Mouse (Mus musculus) cerebellum, adult 2 months (tissue): ENCODE measurements around the gene Rcl1. TPM values are rescaled to one million over a fixed set of nuclear protein-coding genes. Genes with fewer than 3 reads are reported as not detected.

ENCODE experiments used
- DNase-seq, 2 experiments: peaks; one replicate each; pipeline ENCODE4 v3.0.0; 2021
- H3K27ac ChIP-seq: fragments of 200-500 bp; 2 replicates; pipeline ENCODE4 v1.5.1; 2012; ENCODE audit warnings: low read length, control low read depth, inconsistent platforms; ENCODE audit not compliant: insufficient read depth
- H3K27me3 ChIP-seq: fragments of 200-500 bp; 2 replicates; pipeline ENCODE4 v1.6.1; 2012; ENCODE audit warnings: inconsistent platforms, mild to moderate bottlenecking, low read length, moderate library complexity; ENCODE audit not compliant: control insufficient read depth, insufficient read depth
- H3K4me1 ChIP-seq: fragments of 200-500 bp; 2 replicates; pipeline ENCODE4 v1.6.1; 2011; ENCODE audit warnings: low read length; ENCODE audit not compliant: control insufficient read depth, insufficient read depth
- H3K4me3 ChIP-seq: fragments of 200-500 bp; replicated peaks from 2 replicates; pipeline ENCODE3; 2011; ENCODE audit warnings: mild to moderate bottlenecking, low read depth, low read length, control low read depth; ENCODE audit not compliant: insufficient read depth
- CTCF ChIP-seq: fragments of 200-500 bp; IDR thresholded peaks from 2 replicates; pipeline ENCODE4 v1.5.1; 2011; ENCODE audit warnings: low read depth, mild to moderate bottlenecking, control low read depth, low read length, moderate library complexity, borderline replicate concordance; ENCODE audit not compliant: insufficient read depth
- POLR2A ChIP-seq: fragments of 200-500 bp; IDR thresholded peaks from 2 replicates; pipeline ENCODE4 v1.6.1; 2011; ENCODE audit warnings: low read length, control low read depth, borderline replicate concordance; ENCODE audit not compliant: insufficient read depth
- WGBS: fragments of 180-500 bp; shearing (Covaris S2); methylation state at CpG from one replicate; pipeline ENCODE4 v1.1.7; 2018; 5-methylcytosine and 5-hydroxymethylcytosine counted together
- polyA plus RNA-seq: library from polyadenylated mRNA; depleted of rRNA; stranded (reverse); fragments of >200 nt; gene quantifications from 2 replicates; pipeline ENCODE4 v1.2.3, GENCODE M21; 2012; rRNA removed

Gene Rcl1
- polyA plus RNA-seq, 1 experiment: 19.6 TPM

DNA sequence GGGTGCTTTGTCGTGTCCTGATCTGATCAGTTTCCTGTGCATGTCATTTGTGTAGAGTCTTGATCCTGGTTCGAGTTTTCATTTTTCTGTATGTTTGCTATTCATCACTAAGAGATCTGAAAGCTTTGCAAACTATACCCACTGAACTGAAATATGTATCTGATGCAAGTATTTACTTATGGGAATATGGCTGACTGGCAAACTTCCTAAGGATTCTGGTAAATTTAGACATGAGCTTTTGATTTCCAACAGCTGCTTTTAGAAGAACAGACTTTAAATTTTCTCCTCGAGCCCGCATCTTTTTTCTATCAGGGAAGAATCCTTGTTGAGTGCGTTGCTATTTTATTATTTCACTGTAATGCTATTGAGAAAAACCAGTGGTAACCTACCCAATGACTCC lies 81.0 kb downstream of the Rcl1 start:
- H3K4me3 ChIP-seq: no peak overlapping the region
- no peaks in the 10 kb centered on the region for H3K27me3 ChIP-seq
- no peak for DNase-seq
- WGBS: 88% methylated on average over 5 of the region's 5 CpGs
- TF ChIP-seq CTCF: no peak
- TF ChIP-seq POLR2A: no peak
- no peak overlapping the region for H3K27ac ChIP-seq
- no peaks in the 10 kb centered on the region for H3K4me1 ChIP-seq

DNA sequence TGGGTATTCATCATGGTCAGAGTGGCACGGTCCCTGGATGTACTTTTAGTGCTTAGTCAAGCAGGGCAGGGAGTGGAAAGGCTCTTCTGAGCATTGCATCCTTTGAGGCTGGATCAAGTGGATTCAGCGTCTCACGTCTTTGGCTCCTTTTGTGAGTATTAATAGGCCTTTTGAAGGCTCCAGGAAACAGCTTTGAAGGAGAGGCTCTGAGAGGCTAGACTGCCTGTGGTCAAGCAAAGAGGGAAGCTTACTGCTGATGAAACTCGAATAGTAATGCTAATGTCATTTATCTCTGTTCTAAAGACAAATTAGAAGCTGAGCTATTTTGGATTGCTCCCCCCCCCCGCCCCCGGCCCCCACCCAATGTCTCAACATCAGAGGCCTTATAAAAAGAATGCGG lies 83.9 kb downstream of the Rcl1 start:
- Histone ChIP-seq H3K4me1 (no peaks in the 10 kb centered on the region), H3K27ac (no peak overlapping the region), H3K4me3 (no peak overlapping the region), H3K27me3 (no peaks in the 10 kb centered on the region)
- DNase-seq: no peak
- 37% methylated on average over 7 of the region's 7 CpGs for WGBS
- TF ChIP-seq CTCF (no peak), POLR2A (no peak)

- no peaks in the 10 kb centered on the region for H3K27me3 ChIP-seq
- H3K27ac ChIP-seq: no peak overlapping the region
- no peak for DNase-seq
- H3K4me1 ChIP-seq: no peaks in the 10 kb centered on the region
- 75% methylated on average over 9 of the region's 9 CpGs for WGBS
- TF ChIP-seq CTCF (no peak), POLR2A (no peak)
- no peak overlapping the region for H3K4me3 ChIP-seq
These were observed 84.5 kb downstream of the Rcl1 start for GRCm38 (mm10) chr19:29185552-29186232.

GRCm38 (mm10) chr19:29188879-29189278 lies 87.7 kb downstream of the Rcl1 start:
- TF ChIP-seq CTCF (no peak), POLR2A (no peak)
- Histone ChIP-seq H3K4me3 (no peak overlapping the region), H3K27ac (no peak overlapping the region), H3K27me3 (no peaks in the 10 kb centered on the region), H3K4me1 (no peaks in the 10 kb centered on the region)
- DNase-seq: no peak
- WGBS: 86% methylated on average over 2 of the region's 2 CpGs

Other genes with a start within 250 kb of the Rcl1 start
- 29.7 and 31.9 TPM in 2 replicates for gene Plpp6, start 137.4 kb upstream of the Rcl1 start, polyA plus RNA-seq
- 4.5 and 6.2 TPM in 2 replicates for gene 4430402I18Rik, start 133.6 kb upstream of the Rcl1 start, polyA plus RNA-seq
- 86.2 and 91.8 TPM in 2 replicates for gene Cdc37l1, start 111.0 kb upstream of the Rcl1 start, polyA plus RNA-seq
- gene Ak3, start 53.4 kb upstream of the Rcl1 start, polyA plus RNA-seq: 63.9 and 64.7 TPM in 2 replicates
- 17.1 and 17.9 TPM in 2 replicates for gene Jak2, start 150.5 kb downstream of the Rcl1 start, polyA plus RNA-seq
- gene Insl6, start 224.0 kb downstream of the Rcl1 start, polyA plus RNA-seq: 1.0 and 1.2 TPM in 2 replicates
- 0.49 and 0.79 TPM in 2 replicates for gene Rln1, start 233.3 kb downstream of the Rcl1 start, polyA plus RNA-seq